Mouse (Mus musculus): ENCODE measurements around the gene Olfr1427.
"Not testable (repeated sequence)": the region's sequence is repeated elsewhere in the genome, so short reads cannot be mapped to it uniquely, and the experiment has no call there.

Gene Olfr1427

DNA sequence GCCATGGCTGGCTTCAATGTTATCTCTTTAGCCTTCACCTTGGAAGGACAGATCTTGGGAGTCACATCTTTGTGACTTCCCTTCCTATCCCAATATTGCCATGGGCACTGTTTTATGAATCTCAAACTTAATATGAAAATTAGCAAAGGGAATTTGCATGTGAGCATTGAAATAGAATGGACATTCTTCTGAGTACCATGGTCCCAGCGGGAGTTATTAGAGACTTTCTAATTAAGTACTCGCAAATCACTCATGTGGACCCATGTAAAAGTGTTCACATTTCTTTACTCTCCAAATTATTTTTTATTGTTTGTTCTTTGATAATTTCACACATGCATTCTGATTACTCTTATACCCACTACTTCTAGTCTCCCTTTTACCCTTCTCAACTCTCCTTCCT lies at the start of gene Olfr1427:
Gene Olfr1427 (minus strand): TSS at position 101 of the 400 bp plus-strand sequence.
- DNase-seq (ENCODE audit: low spot score in 2 of 2), result no peak

DNA sequence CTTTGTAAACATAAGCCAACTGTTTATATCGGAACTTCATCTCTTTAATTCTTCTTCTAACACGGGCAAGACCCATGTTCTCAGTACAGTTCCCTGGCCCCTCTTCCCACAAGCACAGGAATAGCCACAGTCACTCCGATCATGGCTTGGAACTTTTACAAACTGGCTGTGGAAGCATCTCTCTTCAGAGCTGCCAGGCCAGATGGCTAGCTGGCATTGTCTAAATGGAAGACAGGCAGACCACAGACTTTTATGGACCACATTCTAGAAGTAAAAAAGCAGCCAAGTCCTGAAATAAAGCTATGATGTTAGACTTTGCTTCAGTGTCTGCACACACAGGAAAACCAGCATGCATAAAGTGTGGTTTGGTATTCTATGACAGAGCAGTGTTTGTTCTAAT lies 42.3 kb upstream of the Olfr1427 start:
- no peak for DNase-seq (ENCODE audit: low spot score in 2 of 2)

DNA sequence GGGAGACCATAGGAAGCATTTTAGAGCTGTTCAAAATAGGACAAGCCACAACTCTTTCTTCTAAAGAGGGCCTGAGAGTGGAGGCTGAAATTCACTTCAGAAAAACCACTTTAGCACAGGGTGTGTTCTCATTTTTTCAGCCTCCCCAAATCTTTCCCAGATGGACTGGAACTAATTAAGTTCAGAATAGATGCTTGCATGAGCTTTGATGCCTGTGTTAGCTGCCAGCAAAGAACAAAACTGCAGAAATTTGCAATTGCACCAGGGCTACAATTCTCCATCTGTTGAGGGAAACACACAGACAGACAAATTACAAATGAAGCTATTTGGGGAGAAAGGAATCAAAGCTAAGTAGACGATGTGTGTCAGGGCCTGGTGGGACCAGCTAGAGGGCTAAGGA lies 40.2 kb upstream of the Olfr1427 start:
- no peak for DNase-seq (ENCODE audit: low spot score in 2 of 2)

DNA sequence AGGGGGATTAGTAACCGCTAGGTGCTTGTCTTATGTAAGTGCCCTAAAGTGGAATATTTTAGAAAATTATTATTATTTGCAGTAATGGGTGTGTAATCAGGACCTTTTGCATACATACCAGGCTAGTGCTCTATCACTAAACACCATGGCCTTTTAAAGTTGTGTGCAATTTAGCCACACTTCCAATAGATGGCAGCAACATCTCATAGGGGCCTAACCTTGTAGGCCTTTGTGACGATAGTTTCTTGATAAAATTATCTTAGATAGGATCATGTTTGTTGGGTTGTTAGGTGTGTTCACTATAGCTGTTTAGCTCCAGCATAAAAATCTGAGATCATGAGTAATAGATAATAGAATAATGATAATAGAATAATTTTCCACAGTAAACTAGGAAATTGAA lies 31.2 kb upstream of the Olfr1427 start:
- no peak for DNase-seq (ENCODE audit: low spot score in 2 of 2)

DNA sequence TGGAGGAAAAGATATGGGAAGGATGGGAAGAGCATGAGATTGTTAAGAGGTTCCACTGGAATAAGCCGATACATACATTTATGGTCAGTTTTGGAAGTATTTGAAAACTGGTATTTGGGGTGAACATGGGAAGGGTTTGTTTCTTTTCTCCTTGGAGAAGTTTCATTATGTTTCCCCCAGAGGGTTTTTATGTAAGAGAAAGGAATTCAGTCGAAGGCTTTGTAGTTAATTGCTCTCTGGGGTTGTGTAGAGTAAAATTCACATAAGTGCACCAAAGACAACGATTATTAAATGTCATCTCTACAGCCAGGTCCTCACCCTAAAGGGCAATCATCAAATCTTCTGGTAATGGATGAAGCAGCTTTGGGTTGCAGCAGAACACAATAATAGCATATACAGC lies 20.0 kb upstream of the Olfr1427 start, which contains the start of gene Olfr76:
Gene Olfr76 (minus strand): TSS at position 101 of the 400 bp plus-strand sequence.
- no peak for DNase-seq (ENCODE audit: low spot score in 2 of 2)

DNA sequence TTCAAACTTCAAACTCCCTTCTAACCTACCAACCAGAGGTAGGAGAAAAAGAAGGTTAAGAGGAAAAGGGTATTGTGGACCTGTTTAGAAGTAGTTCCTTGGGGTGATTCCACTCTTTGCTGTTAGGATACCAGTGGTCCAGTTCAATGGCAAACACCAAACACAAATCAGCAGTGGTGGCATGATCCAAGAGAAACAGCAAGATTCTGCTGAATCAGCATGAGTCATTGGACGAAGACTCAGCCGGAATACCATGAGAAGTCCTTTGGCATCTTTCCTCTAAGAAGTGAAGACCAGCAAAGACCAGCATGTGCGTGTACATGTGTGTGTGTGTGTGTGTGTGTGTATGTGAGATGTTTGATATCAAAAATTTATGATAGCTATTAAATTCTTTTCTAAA lies 13.3 kb upstream of the Olfr1427 start:
- DNase-seq (ENCODE audit: low spot score in 2 of 2), result no peak

DNA sequence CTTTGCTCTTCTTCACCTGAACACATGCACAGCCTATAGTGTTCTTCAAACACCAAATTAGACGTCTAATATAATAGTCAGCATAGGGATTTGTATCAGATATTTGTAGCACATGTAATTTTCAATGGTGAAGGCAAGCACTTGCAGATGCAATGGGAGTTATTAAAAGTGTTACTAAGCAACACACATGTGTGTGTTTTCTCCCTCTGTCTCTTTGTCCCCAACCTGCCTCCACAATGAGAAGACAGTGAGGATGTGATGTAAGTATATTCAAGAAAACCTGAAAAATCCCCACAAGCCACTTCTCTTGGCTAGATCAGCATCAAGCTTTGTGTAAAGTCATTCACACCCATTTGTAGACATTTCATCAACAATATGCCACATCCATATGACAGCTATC lies 12.7 kb upstream of the Olfr1427 start, which contains the start of gene Olfr1428:
Gene Olfr1428 (minus strand): TSS at position 101 of the 400 bp plus-strand sequence.
- DNase-seq (ENCODE audit: low spot score in 2 of 2), result no peak

DNA sequence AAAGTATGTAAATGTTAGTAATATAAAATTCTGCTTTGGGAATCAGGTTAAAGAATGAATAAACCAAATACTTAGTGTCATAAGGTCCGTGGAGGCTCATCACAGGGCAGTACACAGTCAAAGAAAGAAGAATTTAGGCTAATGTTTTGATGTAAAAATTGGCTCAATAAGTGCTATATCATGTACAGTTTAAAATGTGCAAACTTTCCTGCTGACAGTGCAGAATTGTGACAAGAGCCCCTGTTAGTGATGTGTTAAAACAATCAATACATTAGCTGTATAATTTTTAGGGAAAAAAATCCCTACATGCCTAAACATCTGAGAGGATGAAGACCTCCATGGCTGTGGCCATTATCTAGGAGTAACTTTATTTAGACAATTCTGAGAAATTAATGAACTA lies 10.7 kb upstream of the Olfr1427 start:
- no peak for DNase-seq (ENCODE audit: low spot score in 2 of 2)

DNA sequence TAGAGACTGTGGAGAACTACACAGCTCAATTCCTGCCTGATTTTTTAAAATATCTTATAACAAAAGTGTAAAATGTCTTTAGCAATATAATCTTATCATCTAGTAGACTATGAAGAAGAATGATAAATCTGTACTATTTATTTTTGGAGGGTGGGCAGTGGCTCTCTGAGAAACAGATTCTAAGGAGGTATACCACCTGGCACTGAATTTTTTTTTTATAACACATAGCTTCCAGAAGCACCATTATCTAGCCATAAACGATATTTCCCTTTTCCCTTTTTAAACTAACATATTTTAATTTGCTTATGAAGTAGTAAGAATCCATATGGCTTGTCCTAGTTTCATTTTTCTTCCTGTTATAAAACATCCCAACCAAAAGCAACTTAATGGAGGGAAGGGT lies 1.4 kb upstream of the Olfr1427 start:
- no peak for DNase-seq (ENCODE audit: low spot score in 2 of 2)

DNA sequence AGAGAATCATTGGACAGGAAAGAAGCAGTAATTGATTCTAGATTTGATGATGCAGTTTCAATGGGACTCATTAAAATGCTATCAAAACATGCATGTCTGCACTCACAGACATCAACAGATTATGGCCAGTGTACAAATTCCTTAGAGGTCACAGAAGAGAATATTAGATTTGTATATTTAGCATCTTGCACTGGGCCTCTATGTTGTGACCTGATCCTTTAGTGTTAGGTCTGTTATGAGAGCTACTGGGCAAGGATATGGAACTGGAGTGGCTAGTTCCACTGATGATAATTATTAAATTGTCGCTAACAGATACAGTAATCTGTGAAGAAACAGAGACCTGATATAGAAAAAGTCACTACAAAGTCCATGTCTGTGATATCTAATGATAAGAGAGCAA lies 11.2 kb downstream of the Olfr1427 start, which contains the start of gene Olfr1426:
Gene Olfr1426 (minus strand): TSS at position 101 of the 400 bp plus-strand sequence.
- no peak for DNase-seq (ENCODE audit: low spot score in 2 of 2)

DNA sequence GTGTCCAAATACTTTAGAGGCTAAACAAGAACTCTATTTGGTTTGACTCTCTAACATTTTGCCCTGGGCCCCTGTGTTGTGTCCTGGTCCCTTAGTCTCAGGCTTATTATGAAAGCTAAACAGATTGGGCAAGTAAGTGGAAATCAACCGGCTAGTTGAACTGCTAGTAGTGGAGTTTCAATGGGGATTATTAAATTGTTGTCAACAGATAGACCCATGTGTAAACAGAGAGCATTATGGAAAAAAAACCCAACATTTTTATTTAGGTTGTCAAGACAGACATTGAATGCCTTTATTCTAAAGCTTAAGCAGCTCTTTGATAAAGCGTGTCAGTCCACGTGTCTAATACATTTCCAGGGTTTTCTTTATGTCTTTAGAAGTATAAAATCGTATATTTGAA lies 25.5 kb downstream of the Olfr1427 start, which contains the start of gene Olfr1425:
Gene Olfr1425 (minus strand): TSS at position 101 of the 400 bp plus-strand sequence.
- DNase-seq (ENCODE audit: low spot score in 2 of 2), result not testable (repeated sequence)

DNA sequence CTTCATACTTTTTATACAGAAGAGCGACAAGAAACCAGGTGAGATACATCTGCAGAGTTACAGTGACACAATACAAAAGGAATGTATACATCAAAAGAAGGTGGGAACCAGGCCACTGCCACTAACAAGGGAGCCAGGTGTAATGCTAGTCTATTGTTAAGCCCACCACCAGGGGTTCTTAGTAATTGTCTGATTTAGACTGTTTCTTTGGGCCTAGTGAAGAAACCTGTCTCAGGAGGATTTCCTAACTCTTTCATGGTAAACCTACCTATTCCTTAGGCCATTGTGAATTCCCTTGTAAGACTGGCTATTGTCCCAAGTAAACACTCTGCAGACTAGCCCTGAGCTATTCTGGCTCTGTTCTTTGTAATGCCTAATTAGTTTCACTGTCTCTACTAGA lies 33.6 kb downstream of the Olfr1427 start:
- not testable (repeated sequence) for DNase-seq (ENCODE audit: low spot score in 2 of 2)

DNA sequence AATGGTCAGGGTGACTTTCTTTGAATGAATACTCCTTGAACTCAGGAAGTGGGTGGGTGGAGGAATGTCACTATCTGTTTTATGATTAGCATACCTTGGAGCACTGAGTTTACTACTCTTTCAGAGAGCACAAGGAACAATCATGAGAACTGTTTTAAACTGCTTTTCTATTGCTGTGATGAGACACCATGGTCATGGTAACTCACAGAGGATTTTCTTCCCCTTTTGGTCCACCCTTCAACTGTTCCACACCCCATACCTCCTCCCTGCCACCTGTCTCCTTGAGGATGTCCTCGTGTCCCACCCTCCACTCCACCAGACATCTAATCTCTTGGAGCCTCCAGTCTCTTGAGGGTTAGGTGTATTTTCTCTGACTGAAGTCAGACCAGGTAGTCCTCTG lies 35.3 kb downstream of the Olfr1427 start:
- DNase-seq (ENCODE audit: low spot score in 2 of 2), result not testable (repeated sequence)

DNA sequence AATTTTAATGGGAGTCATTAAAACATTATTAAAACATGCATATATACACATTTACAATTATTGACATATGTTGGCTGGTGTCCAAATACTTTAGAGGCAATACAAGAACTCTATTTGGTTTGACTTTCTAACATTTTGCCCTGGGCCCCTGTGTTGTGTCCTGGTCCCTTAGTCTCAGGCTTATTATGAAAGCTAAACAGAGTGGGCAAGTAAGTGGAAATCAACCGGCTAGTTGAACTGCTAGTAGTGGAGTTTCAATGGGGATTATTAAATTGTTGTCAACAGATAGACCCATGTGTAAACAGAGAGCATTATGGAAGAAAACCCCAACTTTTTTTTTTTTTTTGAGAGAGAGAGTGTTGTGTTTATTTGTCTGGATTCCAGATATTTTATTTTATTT lies 40.6 kb downstream of the Olfr1427 start, which contains the start of gene Olfr1424:
Gene Olfr1424 (minus strand): TSS at position 101 of the 400 bp plus-strand sequence.
- not testable (repeated sequence) for DNase-seq (ENCODE audit: low spot score in 2 of 2)
